Mouse (Mus musculus) activated CD4-positive, CD25-positive, alpha-beta regulatory T cell (primary cell): ENCODE data around the gene Mgl2. TPM values are rescaled to one million over a fixed set of nuclear protein-coding genes. Genes with fewer than 3 reads are reported as not detected.

Source experiments
- polyA plus RNA-seq, 2 experiments: library from polyadenylated mRNA; unstranded; fragments of 100-300 nt; shearing (Covaris generic); gene quantifications; one replicate each; pipeline ENCODE4 v1.2.1; 2017

Mgl2 gene
- under 1 TPM; 0.32 to 0.76 TPM for polyA plus RNA-seq

GRCm38 (mm10) chr11:70129926-70130379 lies at the start of gene Mgl2:
Gene Mgl2, plus strand, starts transcription at chr11:70130329.

GRCm38 (mm10) chr11:70091986-70092783 lies 37.9 kb upstream of the Mgl2 start, which contains the start of gene Asgr2:
Gene Asgr2, plus strand, starts transcription at chr11:70092644.

GRCm38 (mm10) chr11:70155897-70156296 lies 25.8 kb downstream of the Mgl2 start, which contains the start of gene Clec10a:
Gene Clec10a, plus strand, starts transcription at chr11:70156197.

Other genes starting within 250 kb of the Mgl2 start
- 1 to 10 TPM in 1 of 2 experiments, under 1 TPM in 1; 0.39 to 3.3 TPM for gene Kctd11, start 248.9 kb upstream of the Mgl2 start, polyA plus RNA-seq
- gene Acap1, start 234.8 kb upstream of the Mgl2 start, polyA plus RNA-seq: 100 to 1,000 TPM; 299 to 487 TPM
- gene 2810408A11Rik, start 229.3 kb upstream of the Mgl2 start, polyA plus RNA-seq: 1 to 10 TPM; 1.5 to 4.2 TPM
- 1 to 10 TPM; 5.2 to 6.2 TPM for gene Neurl4, start 229.3 kb upstream of the Mgl2 start, polyA plus RNA-seq
- 100 to 1,000 TPM; 148 to 174 TPM for gene Gps2, start 216.4 kb upstream of the Mgl2 start, polyA plus RNA-seq
- gene Eif5a, start 208.4 kb upstream of the Mgl2 start, polyA plus RNA-seq: 1,000 to 10,000 TPM; 1,226 to 1,635 TPM
- not detected for gene Ybx2, start 194.5 kb upstream of the Mgl2 start, polyA plus RNA-seq
- not detected for gene Slc2a4, start 182.1 kb upstream of the Mgl2 start, polyA plus RNA-seq
- under 1 TPM in 1 of 2 experiments, not detected in 1; 0.49 TPM for gene Cldn7, start 165.6 kb upstream of the Mgl2 start, polyA plus RNA-seq
- 100 to 1,000 TPM in 1 of 2 experiments, 10 to 100 TPM in 1; 88.2 to 126 TPM for gene Ctdnep1, start 149.2 kb upstream of the Mgl2 start, polyA plus RNA-seq
- gene Elp5, start 147.8 kb upstream of the Mgl2 start, polyA plus RNA-seq: 100 to 1,000 TPM in 1 of 2 experiments, 10 to 100 TPM in 1; 57.5 to 119 TPM
- 100 to 1,000 TPM; 433 to 450 TPM for gene Gabarap, start 139.2 kb upstream of the Mgl2 start, polyA plus RNA-seq
- 10 to 100 TPM; 80.2 to 94.0 TPM for gene Phf23, start 134.6 kb upstream of the Mgl2 start, polyA plus RNA-seq
- gene Dvl2, start 129.7 kb upstream of the Mgl2 start, polyA plus RNA-seq: 10 to 100 TPM; 14.2 to 22.1 TPM
- 100 to 1,000 TPM; 104 to 130 TPM for gene Acadvl, start 114.9 kb upstream of the Mgl2 start, polyA plus RNA-seq
- 1 to 10 TPM; 5.6 to 5.7 TPM for gene Dlg4, start 113.4 kb upstream of the Mgl2 start, polyA plus RNA-seq
- gene Asgr1, start 76.2 kb upstream of the Mgl2 start, polyA plus RNA-seq: not detected
- gene Asgr2, start 37.7 kb upstream of the Mgl2 start, polyA plus RNA-seq: not detected
- 1 to 10 TPM in 1 of 2 experiments, not detected in 1; 5.3 TPM for gene Clec10a, start 25.9 kb downstream of the Mgl2 start, polyA plus RNA-seq
- gene Slc16a11, start 82.4 kb downstream of the Mgl2 start, polyA plus RNA-seq: under 1 TPM; 0.21 to 0.60 TPM
- gene Slc16a13, start 90.7 kb downstream of the Mgl2 start, polyA plus RNA-seq: 1 to 10 TPM; 2.8 to 3.6 TPM
- gene Bcl6b, start 99.5 kb downstream of the Mgl2 start, polyA plus RNA-seq: not detected
- gene 0610010K14Rik, start 107.6 kb downstream of the Mgl2 start, polyA plus RNA-seq: 100 to 1,000 TPM; 171 to 200 TPM
- gene Gm21988, start 109.5 kb downstream of the Mgl2 start, polyA plus RNA-seq: 1 to 10 TPM; 5.1 to 5.8 TPM
- gene Rnasek, start 109.5 kb downstream of the Mgl2 start, polyA plus RNA-seq: 100 to 1,000 TPM; 279 to 287 TPM
- not detected for gene Alox12, start 125.0 kb downstream of the Mgl2 start, polyA plus RNA-seq
- gene Alox12e, start 192.3 kb downstream of the Mgl2 start, polyA plus RNA-seq: under 1 TPM in 1 of 2 experiments, not detected in 1; 0.26 TPM
- gene Alox15, start 221.7 kb downstream of the Mgl2 start, polyA plus RNA-seq: 1 to 10 TPM in 1 of 2 experiments, under 1 TPM in 1; 0.67 to 2.4 TPM